Mouse (Mus musculus): ENCODE results near the gene Klf12.

DNA sequence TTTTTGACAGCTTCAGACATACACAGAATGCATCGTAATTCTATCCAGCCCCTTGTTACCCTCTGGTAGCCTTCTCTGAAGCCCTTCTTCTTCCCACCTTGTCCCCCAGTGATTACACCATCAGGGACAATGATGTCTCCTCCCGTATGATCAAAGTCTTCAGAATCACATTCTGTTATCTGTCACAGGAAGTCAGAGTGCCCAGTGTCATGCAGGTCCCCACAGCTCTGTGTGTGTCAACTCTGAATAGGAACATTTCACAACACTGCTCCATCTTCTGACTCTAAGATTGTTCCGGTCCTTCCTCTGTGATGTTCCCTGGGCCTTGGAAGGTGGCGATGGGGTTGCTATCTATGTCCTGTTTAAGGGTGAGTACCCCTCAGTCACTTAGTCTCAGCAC lies 62.2 kb downstream of the Klf12 start:
- no peak for TF ChIP-seq POLR2A (IDR thresholded peaks at IDR 0.05; ENCODE audit: extremely low read depth, insufficient read depth, low read length)
- TF ChIP-seq CTCF (IDR thresholded peaks at IDR 0.05; ENCODE audit: low read depth, low read length), result no peak
